Mouse (Mus musculus) megakaryocyte, embryonic 14.5 days (primary cell): ENCODE results near the gene Tmem121b.

Experiments used
- FLI1 ChIP-seq: IDR thresholded peaks from 2 replicates; pipeline ENCODE4 v1.6.1; 2012; ENCODE audit warnings: low read length, inconsistent platforms, mixed read lengths
- GATA1 ChIP-seq: IDR thresholded peaks from 3 replicates; pipeline ENCODE4 v1.6.1; 2012; ENCODE audit warnings: mixed read lengths, low read length, inconsistent platforms, borderline replicate concordance

DNA sequence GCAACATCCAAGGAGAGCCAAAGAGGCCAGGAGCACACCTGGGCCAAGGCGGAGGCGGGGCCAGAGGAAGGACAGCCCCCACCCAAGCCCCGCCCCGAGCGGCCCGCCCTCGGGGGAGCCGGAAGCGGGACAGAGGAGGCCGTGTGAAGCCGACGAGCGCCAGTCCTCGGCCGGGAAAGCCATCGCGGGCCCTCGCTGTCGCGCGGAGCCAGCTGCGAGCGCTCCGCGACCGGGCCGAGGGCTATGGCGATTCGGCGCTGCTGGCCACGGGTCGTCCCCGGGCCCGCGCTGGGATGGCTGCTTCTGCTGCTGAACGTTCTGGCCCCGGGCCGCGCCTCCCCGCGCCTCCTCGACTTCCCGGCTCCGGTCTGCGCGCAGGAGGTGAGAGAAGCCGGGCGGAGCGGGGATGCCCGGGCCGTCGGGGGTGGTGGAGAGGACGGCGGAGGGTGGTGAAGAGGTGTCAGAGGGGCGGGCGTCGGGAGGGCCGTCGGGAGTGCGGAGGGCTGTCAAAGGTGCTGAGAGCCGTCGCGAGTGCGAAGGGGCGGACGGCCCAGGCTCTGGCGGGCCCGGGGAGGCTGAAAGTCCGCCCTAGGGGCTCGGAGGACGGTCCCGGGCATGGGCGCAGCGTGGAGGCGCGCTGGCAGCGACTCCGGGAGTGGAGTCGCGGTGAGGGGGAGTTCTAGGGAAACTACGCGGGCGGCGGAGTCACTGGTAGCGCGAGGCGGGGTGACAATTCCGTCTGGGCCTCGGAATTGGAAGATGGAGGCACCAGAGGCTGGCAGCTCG lies 30.3 kb downstream of the Tmem121b start, which contains the start of gene Il17ra:
- TF ChIP-seq GATA1 (no peak), FLI1 (no peak)
